Mouse (Mus musculus) liver, embryonic 15.5 days (tissue): ENCODE results near the gene Minpp1. TPM values are rescaled to one million over a fixed set of nuclear protein-coding genes. Genes with fewer than 3 reads are reported as not detected.
"Not testable (repeated sequence)": the region's sequence is repeated elsewhere in the genome, so short reads cannot be mapped to it uniquely, and the experiment has no call there.

Experiments
- ATAC-seq: fragments of 200-750 bp; cut with Nextera tagmentation; 2 replicates; pipeline ENCODE4 v1.8.0; 2017; ENCODE audit warnings: moderate number of reproducible peaks, mild to moderate bottlenecking, moderate library complexity; ENCODE audit not compliant: insufficient read depth
- H3K27ac ChIP-seq: fragments of 300-500 bp; sonication (generic); replicated peaks from 2 replicates; pipeline ENCODE4 v1.5.1; 2015; ENCODE audit warnings: mild to moderate bottlenecking, inconsistent platforms
- H3K27me3 ChIP-seq: fragments of 300-500 bp; sonication (generic); 2 replicates; pipeline ENCODE4 v1.6.1; 2015; ENCODE audit warnings: mild to moderate bottlenecking, inconsistent platforms
- H3K36me3 ChIP-seq: fragments of 300-500 bp; sonication (generic); replicated peaks from 2 replicates; pipeline ENCODE4 v1.6.1; 2015; ENCODE audit warnings: moderate library complexity, mild to moderate bottlenecking, inconsistent platforms
- H3K4me1 ChIP-seq: fragments of 300-500 bp; sonication (generic); replicated peaks from 2 replicates; pipeline ENCODE4 v1.6.1; 2015; ENCODE audit warnings: inconsistent platforms
- H3K4me2 ChIP-seq: fragments of 300-500 bp; sonication (generic); 2 replicates; pipeline ENCODE4 v1.6.1; 2015; ENCODE audit warnings: moderate library complexity, mild to moderate bottlenecking, inconsistent platforms
- H3K4me3 ChIP-seq: fragments of 300-500 bp; sonication (generic); replicated peaks from 2 replicates; pipeline ENCODE4 v1.5.1; 2015; ENCODE audit warnings: mild to moderate bottlenecking, inconsistent platforms
- H3K9ac ChIP-seq: fragments of 300-500 bp; sonication (generic); 2 replicates; pipeline ENCODE4 v1.6.1; 2015; ENCODE audit warnings: moderate library complexity, mild to moderate bottlenecking, inconsistent platforms
- H3K9me3 ChIP-seq: fragments of 300-500 bp; sonication (generic); replicated peaks from 2 replicates; pipeline ENCODE4 v1.6.1; 2016; ENCODE audit warnings: inconsistent platforms
- WGBS: fragments of 180-500 bp; shearing (Covaris S2); methylation state at CpG from one replicate; pipeline ENCODE4 v1.1.7; 2015; ENCODE audit warnings: mixed read lengths; ENCODE audit not compliant: insufficient replicate concordance; 5-methylcytosine and 5-hydroxymethylcytosine counted together
- polyA plus RNA-seq: library from polyadenylated mRNA; unstranded; fragments of >200 nt; fragmentation: Nextera tagmentation; extraction: Ambion mirVana; gene quantifications from 2 replicates; pipeline ENCODE4 v1.2.1, GENCODE M21; 2015

Gene Minpp1
- polyA plus RNA-seq, 1 experiment from 2014 or later: 82.9 TPM

GRCm38 (mm10) chr19:32470570-32471263, 14.9 kb upstream of the Minpp1 start:
- Histone ChIP-seq H3K9me3 (no peaks in the 10 kb centered on the region), H3K9ac (no peak overlapping the region), H3K4me2 (peak overlapping the region; percentile 38; the same call in 1 of the 2 replicates), H3K27me3 (no peaks in the 10 kb centered on the region), H3K4me1 (peaks cover 20% of the 10 kb centered on the region), H3K4me3 (no peak overlapping the region), H3K36me3 (no peaks in the 10 kb centered on the region), H3K27ac (no peak overlapping the region)
- ATAC-seq: no peak
- WGBS: 72% methylated on average over 13 of the region's 13 CpGs

GRCm38 (mm10) chr19:32476016-32476711, 9.4 kb upstream of the Minpp1 start:
- Histone ChIP-seq H3K36me3 (no peaks in the 10 kb centered on the region), H3K4me3 (0 out of 2 replicates have a peak overlapping the region, but pooled peaks have one; percentile 6), H3K4me2 (peak overlapping the region; percentile 51), H3K4me1 (peaks cover 61% of the 10 kb centered on the region), H3K27me3 (no peaks in the 10 kb centered on the region), H3K9ac (peak overlapping the region; percentile 39), H3K27ac (peak overlapping the region; percentile 91), H3K9me3 (no peaks in the 10 kb centered on the region)
- WGBS: 31% methylated on average over 12 of the region's 12 CpGs
- peak; percentile 89 for ATAC-seq

DNA sequence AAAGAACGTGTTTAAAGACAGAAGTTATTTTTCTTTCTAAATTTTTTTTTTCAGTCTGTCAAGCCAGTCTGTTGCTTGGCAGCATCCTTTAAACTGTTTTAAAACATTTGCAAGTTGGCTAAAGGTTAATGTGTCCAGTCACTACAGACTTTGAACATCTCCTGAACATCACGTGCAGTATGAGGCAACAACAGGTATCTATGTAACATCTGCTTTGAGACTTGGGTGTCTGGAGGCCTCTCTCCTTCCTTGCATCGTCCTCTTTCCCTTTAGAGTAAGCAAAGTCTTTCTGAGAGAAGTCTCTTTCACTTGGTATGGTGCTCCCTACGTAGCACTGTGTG, 8.9 kb upstream of the Minpp1 start:
- Histone ChIP-seq H3K27ac (peak overlapping the region; percentile 91), H3K9me3 (no peaks in the 10 kb centered on the region), H3K27me3 (no peaks in the 10 kb centered on the region), H3K4me1 (peaks cover 66% of the 10 kb centered on the region), H3K4me3 (no peak overlapping the region), H3K36me3 (no peaks in the 10 kb centered on the region), H3K9ac (peak overlapping the region; percentile 16; the same call in 1 of the 2 replicates), H3K4me2 (peak overlapping the region; percentile 51)
- peak; percentile 51 for ATAC-seq
- WGBS: 30% methylated on average over 4 of the region's 4 CpGs

DNA sequence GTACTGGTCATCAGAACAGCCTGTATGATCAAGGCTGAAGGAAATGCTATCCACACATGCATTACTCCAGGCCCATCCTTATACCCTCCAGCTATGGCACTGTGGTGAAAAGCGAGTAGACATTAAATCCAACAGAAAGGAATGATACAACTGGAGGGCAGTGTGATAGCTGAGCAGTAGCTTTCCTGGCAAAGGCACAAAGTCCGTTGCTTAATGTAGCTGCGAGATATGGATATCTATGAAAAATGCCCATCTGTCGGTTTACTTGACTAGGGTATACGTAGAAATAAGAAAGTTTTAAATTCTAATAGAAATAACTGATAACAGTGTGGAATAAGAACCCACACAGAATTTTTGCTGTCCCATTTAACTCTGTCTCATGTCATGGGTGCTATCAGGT, 5.3 kb upstream of the Minpp1 start:
- Histone ChIP-seq H3K4me1 (peaks cover 91% of the 10 kb centered on the region), H3K9me3 (no peaks in the 10 kb centered on the region), H3K9ac (no peak overlapping the region), H3K27me3 (no peaks in the 10 kb centered on the region), H3K4me3 (no peak overlapping the region), H3K27ac (peak overlapping the region; percentile 76), H3K36me3 (no peaks in the 10 kb centered on the region), H3K4me2 (0 out of 2 replicates have a peak overlapping the region, but pooled peaks have one; percentile 6)
- ATAC-seq: peak; percentile 9; the same call in 1 of the 2 replicates
- 25% methylated on average over 5 of the region's 5 CpGs for WGBS

- Histone ChIP-seq H3K4me2 (0 out of 2 replicates have a peak overlapping the region, but pooled peaks have one; percentile 6), H3K4me1 (peaks cover 85% of the 10 kb centered on the region), H3K9ac (no peak overlapping the region), H3K4me3 (no peak overlapping the region), H3K9me3 (no peaks in the 10 kb centered on the region), H3K27me3 (no peaks in the 10 kb centered on the region), H3K27ac (peak overlapping the region; percentile 76), H3K36me3 (no peaks in the 10 kb centered on the region)
- ATAC-seq: no peak
- 66% methylated on average over 8 of the region's 8 CpGs for WGBS
Measured at GRCm38 (mm10) chr19:32480791-32481442, 4.7 kb upstream of the Minpp1 start.

DNA sequence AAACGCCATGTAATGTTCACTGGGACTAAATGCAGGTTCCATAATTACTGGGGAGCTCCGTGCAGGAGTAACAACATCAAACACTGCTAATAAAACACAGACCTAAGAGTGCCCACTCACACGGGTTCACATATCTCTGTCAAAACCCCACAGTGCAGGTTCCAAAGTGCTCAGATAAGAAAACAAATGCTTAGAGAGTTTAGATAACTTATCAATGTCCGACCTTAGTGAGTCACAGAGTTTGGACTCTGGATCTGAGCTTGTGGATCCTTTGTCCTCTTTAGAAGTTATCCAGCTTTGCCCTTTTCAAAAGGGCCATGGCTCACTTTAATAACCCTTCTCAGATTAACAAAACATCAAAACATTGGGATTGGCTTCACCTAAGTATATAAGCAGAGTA, 4.1 kb upstream of the Minpp1 start:
- Histone ChIP-seq H3K9me3 (no peaks in the 10 kb centered on the region), H3K4me1 (peaks cover 79% of the 10 kb centered on the region), H3K27me3 (no peaks in the 10 kb centered on the region), H3K36me3 (no peaks in the 10 kb centered on the region), H3K27ac (peak overlapping the region; percentile 76), H3K4me3 (no peak overlapping the region), H3K9ac (no peak overlapping the region), H3K4me2 (0 out of 2 replicates have a peak overlapping the region, but pooled peaks have one; percentile 6)
- 17% methylated on average over 4 of the region's 4 CpGs for WGBS
- no peak for ATAC-seq

DNA sequence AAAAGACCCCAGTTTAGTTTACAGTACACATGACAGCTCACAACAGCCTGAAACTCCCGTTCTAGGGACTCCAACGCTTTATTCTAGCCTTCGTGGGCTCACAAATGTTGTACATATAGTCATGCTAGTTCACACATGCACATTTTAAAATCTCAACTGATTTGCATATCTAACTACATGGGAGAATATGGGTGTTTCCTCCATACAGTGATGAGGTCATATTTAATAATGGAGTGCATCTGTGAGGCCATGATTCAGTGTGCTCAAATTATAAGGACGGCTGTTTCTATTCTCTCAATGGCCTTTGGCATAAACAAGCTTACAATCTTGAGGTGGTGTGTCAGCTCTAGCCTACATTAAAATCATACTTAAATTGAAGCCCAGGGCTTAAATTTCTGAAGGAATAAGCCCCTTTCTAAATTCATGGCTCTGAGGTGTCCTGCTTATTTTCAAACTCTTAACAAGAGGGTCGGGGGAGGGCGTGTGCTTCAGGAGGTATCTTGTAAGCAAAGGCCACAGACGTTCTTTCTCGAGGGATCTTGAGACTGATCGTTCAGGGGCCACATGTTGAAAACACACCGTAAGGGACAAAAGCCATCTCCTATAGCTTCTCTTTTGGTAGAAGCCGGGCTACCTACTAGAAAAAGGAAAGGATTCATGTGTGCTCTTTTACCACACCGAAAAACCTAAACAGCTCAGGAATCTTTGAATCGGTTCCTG, 468 bp upstream of the Minpp1 start:
- Histone ChIP-seq H3K4me2 (peak overlapping the region; percentile 84), H3K4me1 (peaks cover 69% of the 10 kb centered on the region)
- no peak for ATAC-seq

GRCm38 (mm10) chr19:32486106-32486724, 646 bp downstream of the Minpp1 start:
- peaks cover 63% of the 10 kb centered on the region for H3K4me1 ChIP-seq
- peak; percentile 91 for ATAC-seq
- H3K4me2 ChIP-seq: peak overlapping the region; percentile 84
- H3K27me3 ChIP-seq, H3K9me3 ChIP-seq, H3K36me3 ChIP-seq: not testable (repeated sequence)
- H3K4me3 ChIP-seq: peak overlapping the region; percentile 89
- peak overlapping the region; percentile 91 for H3K9ac ChIP-seq
- peak overlapping the region; percentile 94 for H3K27ac ChIP-seq
- WGBS: under 1% methylated on average over 47 of the region's 47 CpGs

More for the DNA sequence above, 468 bp upstream of the Minpp1 start:
- peak overlapping the region; percentile 89 for H3K4me3 ChIP-seq
- peak overlapping the region; percentile 91 for H3K9ac ChIP-seq
- 14% methylated on average over 13 of the region's 13 CpGs for WGBS
- no peaks in the 10 kb centered on the region for H3K27me3 ChIP-seq
- H3K36me3 ChIP-seq: no peaks in the 10 kb centered on the region
- peak overlapping the region; percentile 94 for H3K27ac ChIP-seq
- no peaks in the 10 kb centered on the region for H3K9me3 ChIP-seq

DNA sequence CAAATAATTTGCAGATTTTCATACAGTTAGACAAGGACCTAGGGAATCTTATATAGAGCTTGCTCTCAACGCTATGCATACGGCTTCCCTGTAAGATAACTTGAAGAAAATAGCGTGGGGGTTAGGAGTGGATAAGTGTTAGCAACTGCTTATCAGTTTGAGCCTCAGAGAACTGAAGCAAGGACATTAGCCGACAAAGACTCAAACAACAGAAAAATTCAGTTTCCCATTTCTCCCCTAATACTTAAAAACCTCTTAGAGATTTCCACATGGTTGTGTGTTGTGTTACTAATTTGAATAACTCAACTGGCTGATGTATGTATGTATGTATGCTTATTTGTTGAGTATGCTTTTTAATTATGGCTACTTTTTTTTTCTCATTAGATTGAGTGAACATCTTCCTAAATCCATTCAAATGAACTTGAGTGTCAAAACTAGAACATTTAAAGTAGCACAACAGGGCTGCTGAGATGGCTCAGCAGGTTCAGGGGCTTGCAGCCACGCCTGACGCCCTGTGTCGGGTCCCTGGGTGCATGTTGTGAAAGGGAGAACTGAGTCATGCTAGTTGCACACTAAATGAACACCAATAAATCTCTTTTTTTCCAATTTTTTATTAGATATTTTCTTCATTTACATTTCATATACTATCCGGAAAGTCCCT, 2.2 kb downstream of the Minpp1 start:
- H3K36me3 ChIP-seq: peaks cover 17% of the 10 kb centered on the region
- peak overlapping the region; percentile 94 for H3K27ac ChIP-seq
- H3K4me1 ChIP-seq: peaks cover 53% of the 10 kb centered on the region
- no peaks in the 10 kb centered on the region for H3K9me3 ChIP-seq
- peak overlapping the region; percentile 84 for H3K4me2 ChIP-seq
- peak overlapping the region; percentile 89 for H3K4me3 ChIP-seq
- no peaks in the 10 kb centered on the region for H3K27me3 ChIP-seq
- 18% methylated on average over 8 of the region's 8 CpGs for WGBS
- ATAC-seq: no peak
- H3K9ac ChIP-seq: peak overlapping the region; percentile 91
